Mouse (Mus musculus) ovary, postnatal 14 days (tissue): ENCODE results near the gene Kcns1.

Experiments
- DNase-seq: peaks from one replicate; pipeline ENCODE4 v3.0.0; 2022; ENCODE audit warnings: low spot score

The Kcns1 gene

GRCm38 (mm10) chr2:164173394-164173793 lies 2.5 kb upstream of the Kcns1 start:
- DNase-seq = no peak

- DNase-seq = no peak
Measured at GRCm38 (mm10) chr2:164170326-164170725, 587 bp downstream of the Kcns1 start.

GRCm38 (mm10) chr2:164168571-164168946 lies 2.4 kb downstream of the Kcns1 start:
- DNase-seq = no peak

GRCm38 (mm10) chr2:164167752-164168570 lies 3.0 kb downstream of the Kcns1 start:
- no peak for DNase-seq

GRCm38 (mm10) chr2:164164941-164165340 lies 6.0 kb downstream of the Kcns1 start:
- no peak for DNase-seq

- no peak for DNase-seq
Measured at GRCm38 (mm10) chr2:164161515-164162055, 9.3 kb downstream of the Kcns1 start.

- no peak for DNase-seq
Measured at GRCm38 (mm10) chr2:164158838-164159237, 12.1 kb downstream of the Kcns1 start.

GRCm38 (mm10) chr2:164156158-164156557 lies 14.8 kb downstream of the Kcns1 start:
- no peak for DNase-seq

- no peak for DNase-seq
Measured at GRCm38 (mm10) chr2:164154007-164154406, 16.9 kb downstream of the Kcns1 start.

GRCm38 (mm10) chr2:164152341-164152740 lies 18.6 kb downstream of the Kcns1 start:
- DNase-seq = no peak

GRCm38 (mm10) chr2:164150086-164150760 lies 20.7 kb downstream of the Kcns1 start:
- DNase-seq = no peak

- DNase-seq = no peak
Measured at GRCm38 (mm10) chr2:164146556-164146955, 24.4 kb downstream of the Kcns1 start.

- DNase-seq = no peak
Measured at GRCm38 (mm10) chr2:164144541-164144940, 26.4 kb downstream of the Kcns1 start.

- no peak for DNase-seq
Measured at GRCm38 (mm10) chr2:164144025-164144424, 26.9 kb downstream of the Kcns1 start.

GRCm38 (mm10) chr2:164142021-164142420 lies 28.9 kb downstream of the Kcns1 start:
- no peak for DNase-seq

GRCm38 (mm10) chr2:164137754-164138153 lies 33.2 kb downstream of the Kcns1 start:
- DNase-seq = no peak

GRCm38 (mm10) chr2:164136393-164136792 lies 34.5 kb downstream of the Kcns1 start:
- DNase-seq = no peak

GRCm38 (mm10) chr2:164135367-164135766 lies 35.5 kb downstream of the Kcns1 start:
- DNase-seq = no peak

- DNase-seq = no peak
Measured at GRCm38 (mm10) chr2:164134563-164134962, 36.4 kb downstream of the Kcns1 start.

GRCm38 (mm10) chr2:164131586-164131985 lies 39.3 kb downstream of the Kcns1 start:
- DNase-seq = no peak

GRCm38 (mm10) chr2:164128576-164129411 lies 42.1 kb downstream of the Kcns1 start:
- no peak for DNase-seq

- no peak for DNase-seq
Measured at GRCm38 (mm10) chr2:164127297-164127696, 43.6 kb downstream of the Kcns1 start.
